Mouse (Mus musculus): ENCODE results near the gene Gm17018.

DNA sequence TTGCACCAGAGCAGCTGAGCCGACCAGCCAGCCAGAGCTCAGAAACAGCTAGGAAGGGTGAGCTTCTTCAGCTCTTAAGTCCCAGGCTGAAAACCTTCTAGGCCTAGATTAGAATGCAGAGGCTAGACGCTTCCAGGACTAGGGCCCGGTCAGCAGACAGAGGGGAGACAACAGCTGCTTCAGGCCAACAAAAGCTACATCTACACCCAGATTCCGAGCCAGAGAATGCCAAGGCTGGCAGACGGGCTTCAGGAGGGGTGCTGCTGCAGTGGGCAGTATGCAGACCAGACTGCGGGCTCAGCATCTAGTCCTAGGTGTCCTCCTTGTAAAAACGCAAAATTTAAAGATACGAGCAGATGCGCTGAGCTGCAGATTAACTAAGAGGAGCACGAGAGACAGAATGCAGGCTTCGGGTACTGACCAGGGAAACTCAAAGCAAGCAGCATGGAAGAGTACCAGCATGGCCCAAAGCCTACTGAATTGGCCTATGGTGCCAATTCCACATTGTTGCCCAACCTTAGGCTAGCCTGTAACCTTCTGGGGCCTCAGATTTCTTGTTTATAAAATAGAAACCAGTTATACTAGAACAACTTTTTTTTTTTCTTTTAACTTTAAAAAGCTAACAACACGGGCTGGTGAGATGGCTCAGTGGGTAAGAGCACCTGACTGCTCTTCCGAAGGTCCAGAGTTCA lies 48.4 kb downstream of the Gm17018 start:
- TF ChIP-seq CTCF (IDR thresholded peaks at IDR 0.05; ENCODE audit: low read depth, low read length): no peak
- TF ChIP-seq POLR2A (IDR thresholded peaks at IDR 0.05; ENCODE audit: insufficient read depth, low read length): no peak
- no peak for TF ChIP-seq EP300 (IDR thresholded peaks at IDR 0.05; ENCODE audit: insufficient read depth, low read depth, low read length)
